Mouse (Mus musculus) 3T3-L1 (cell line): ENCODE data around the gene Clic1.
"Not testable (repeated sequence)": the region's sequence is repeated elsewhere in the genome, so short reads cannot be mapped to it uniquely, and the experiment has no call there.

Experiments used
- DNase-seq: peaks from one replicate; pipeline ENCODE4 v3.0.0-alpha.2; 2015; ENCODE audit warnings: low read depth, low spot score

The Clic1 gene

GRCm38 (mm10) chr17:35049561-35050016, at the start of gene Clic1:
Clic1 (plus strand) TSS chr17:35049966.
- DNase-seq = peak; percentile 85

DNA sequence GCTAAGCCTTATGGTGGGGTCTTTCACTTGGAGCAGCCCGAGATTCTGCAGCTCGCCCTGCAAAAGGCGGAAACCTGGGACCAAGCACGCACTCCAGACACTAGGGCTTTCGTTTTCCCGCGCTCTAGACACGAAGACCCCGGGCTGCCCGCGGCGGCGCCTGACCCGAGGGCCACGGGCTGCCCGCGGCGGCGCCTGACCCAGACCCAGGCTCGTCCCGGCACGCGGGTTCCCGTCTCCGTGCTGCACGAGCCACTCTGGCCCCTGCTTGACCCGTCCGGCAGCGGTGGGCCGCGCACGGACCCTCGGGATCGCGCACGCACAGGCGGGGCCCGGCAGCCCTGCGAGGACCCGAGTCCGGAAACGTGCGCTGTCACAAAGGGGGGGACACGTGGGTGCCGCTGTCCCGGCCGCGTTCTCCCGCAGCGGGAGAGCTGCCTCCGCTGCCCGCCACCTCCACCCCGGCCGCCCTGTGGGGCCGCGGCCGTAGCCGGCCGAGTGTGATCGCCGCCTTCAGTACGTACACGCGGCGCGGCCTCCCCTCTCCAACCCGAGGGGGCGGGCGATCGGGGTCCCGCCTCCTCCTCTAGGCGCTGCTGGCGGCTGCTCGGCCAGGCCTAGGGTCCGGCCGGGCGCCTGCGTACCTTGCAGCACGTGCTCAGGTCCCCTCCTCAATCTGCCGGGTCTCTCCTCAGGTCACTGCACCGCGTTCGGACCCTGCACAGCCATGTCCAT, 48.9 kb upstream of the Clic1 start, which contains the start of gene Vars:
TSS of gene Vars (plus strand) at position 271 of the 735 bp plus-strand sequence.
- DNase-seq = peak; percentile 86

DNA sequence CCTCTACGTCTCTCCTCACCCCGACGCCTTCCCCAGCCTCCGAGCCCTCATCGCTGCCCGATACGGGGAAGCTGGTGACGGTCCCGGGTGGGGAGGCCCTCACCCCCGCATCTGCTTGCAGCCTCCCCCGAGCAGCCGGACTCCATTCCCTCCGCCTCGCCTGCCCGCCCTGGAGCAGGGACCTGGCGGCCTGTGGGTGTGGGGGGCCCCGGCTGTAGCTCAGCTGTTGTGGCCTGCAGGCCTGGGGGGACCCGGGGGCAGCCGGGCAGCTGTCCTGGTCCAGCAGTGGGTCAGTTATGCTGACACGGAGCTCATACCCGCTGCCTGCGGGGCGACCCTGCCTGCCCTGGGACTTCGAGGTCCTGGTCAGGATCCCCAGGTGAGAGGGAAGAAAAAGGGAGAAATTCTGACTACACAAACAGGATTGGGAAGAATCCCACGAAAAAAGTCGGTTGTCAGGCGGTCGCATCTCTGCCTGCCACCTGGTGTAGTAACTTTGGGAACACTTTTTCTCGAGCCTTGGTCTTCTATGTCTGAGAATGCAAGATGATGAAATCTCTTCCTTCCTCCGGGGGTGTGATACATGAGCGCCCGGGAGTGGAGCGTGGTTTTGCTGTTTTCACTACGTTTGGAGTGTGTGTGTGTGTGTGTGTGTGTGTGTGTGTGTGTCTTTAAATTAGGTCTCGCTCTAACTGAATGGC, 48.2 kb upstream of the Clic1 start:
- DNase-seq = peak; percentile 71

DNA sequence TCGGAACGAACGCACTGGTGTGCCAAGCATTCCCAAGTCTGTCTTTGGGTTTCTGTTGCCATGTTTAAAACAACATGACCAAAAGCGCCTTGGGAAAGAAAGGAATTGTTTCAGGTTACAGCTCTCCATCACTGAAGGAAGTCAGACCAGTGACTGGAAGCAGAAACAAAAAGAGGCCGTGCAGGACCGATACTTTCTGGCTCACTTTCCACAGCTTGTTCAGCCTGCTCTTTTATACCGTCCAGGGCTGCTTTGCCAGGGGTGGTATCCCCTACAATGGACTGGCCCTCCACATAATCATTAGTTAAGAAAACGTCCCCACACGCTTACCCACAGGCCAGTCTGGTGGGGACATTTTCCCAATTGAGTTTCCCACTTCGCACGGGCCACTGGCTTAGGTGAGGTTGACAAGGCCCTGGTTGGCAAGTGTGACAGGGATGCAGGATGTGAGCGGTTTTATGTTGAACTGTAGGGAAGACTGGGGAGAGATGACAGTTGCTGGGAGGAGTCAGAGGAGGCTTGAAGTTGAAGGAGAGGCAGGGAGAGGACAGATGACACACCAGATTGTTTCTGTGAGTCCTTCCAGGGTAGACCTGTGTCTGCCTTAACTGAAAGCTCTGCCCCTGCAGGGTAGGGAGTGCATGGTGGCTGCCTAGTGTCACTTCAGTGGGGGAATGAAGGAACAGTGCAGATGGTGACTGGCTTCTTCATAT, 47.5 kb upstream of the Clic1 start:
- peak; percentile 72 for DNase-seq

GRCm38 (mm10) chr17:35003022-35003838, 46.5 kb upstream of the Clic1 start:
- no peak for DNase-seq

DNA sequence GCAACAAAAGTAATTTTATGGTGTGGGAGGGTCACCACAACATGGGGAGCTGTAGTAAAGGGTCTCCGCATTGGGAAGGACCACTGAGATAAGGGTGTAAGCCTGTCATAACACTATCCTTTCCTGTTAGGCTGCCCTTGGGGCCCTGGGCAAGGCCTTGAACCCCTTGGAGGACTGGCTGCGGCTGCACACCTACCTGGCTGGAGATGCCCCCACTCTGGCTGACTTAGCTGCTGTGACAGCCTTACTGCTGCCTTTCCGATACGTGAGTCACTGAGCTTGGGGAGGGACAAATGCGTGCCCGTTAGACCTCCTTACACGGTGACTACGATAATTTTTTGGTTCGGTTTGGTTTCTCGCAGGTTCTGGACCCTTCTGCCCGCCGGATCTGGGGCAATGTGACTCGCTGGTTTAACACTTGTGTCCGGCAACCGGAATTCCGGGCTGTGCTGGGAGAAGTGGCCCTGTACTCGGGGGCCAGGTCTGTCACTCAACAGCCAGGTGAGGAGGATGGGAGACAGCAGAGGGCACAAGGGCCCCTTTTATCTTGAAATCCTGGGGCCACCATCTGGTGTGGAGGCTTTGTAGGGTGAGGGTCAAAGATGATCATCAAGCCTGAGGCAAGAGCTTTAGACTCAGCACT, 45.6 kb upstream of the Clic1 start:
- DNase-seq = no peak

DNA sequence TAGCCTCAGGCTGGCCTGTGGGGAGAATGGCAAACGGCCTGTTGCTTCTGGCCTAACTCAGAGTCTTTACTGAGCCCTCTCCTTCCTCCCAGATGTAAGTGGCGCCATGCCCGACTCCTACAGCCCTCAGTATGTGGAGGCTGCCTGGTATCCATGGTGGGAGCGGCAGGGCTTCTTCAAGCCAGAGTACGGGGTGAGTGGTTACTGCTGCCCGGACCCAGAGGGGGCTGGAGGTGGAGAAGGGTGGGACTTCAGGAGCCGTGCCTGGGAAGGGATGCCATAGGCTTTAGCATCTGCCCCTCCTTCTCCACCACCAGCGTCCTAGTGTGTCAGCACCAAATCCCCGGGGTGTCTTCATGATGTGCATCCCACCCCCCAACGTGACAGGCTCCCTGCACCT, 44.6 kb upstream of the Clic1 start:
- DNase-seq = no peak

DNA sequence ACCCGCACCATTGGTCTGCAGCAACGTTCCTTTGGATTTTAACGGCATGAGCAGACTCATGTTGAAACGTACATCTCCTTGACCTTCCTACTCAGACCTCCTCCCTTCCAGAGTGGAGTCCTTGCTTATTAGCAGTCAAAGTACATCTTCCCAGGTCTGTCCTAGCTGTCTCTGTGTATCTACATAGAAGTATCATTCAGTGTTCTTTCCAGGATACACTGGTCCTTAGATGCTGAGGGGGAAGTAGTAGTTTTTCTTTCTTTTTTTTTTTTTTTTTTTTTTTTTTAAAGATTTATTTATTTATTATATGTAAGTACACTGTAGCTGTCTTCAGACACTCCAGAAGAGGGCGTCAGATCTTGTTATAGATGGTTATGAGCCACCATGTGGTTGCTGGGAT, 43.9 kb upstream of the Clic1 start:
- DNase-seq = not testable (repeated sequence)

- DNase-seq = no peak
Observed at GRCm38 (mm10) chr17:35007387-35007991, 42.3 kb upstream of the Clic1 start.

DNA sequence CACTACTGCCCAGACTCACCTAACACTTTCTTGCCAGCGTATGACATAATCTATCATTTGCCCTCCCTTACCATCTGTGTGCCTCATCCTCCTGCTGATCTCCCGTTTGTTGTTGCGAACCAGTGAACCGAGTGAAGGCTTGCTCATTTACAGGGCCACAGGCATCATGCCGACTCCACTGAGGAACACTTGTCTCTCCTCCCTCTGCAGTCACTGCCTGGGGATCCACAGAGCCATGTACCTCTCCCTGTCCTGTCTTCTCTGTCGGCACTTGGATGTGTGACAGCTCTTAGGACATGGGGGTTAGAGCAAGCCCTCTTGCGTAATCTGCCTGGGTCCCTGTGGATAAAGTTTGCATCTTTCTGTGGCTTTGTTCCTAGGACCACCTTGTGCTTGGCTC, 40.2 kb upstream of the Clic1 start:
- DNase-seq = no peak

DNA sequence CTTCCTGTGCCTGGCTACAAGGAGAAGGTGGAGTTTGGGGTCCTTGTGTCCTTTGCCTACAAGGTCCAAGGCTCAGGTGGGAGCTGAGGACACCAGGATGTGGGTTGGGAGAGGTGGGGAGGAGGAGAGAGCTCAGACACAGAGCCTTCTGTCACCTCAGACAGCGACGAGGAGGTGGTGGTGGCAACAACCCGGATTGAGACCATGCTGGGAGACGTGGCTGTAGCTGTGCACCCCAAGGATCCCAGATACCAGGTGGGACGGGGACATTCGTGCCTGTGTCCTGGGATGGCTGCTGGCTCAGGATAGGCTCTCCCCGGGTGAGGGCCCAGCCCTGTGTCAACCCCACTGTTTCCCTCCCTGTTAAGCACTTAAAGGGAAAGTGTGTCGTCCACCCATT, 38.3 kb upstream of the Clic1 start:
- no peak for DNase-seq

DNA sequence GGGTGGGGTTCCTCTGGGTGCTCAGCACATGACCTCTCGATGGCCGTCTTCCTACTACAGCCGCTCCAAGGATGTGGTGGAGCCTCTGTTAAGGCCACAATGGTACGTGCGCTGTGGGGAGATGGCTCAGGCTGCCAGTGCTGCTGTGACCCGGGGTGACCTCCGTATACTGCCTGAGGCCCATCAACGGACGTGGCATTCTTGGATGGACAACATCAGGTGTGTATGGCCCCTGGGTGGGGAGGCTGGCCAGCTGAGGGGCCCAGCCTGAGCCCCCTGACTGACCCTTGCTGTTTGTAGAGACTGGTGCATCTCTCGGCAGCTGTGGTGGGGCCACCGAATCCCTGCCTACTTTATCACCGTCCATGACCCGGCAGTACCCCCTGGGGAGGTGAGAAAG, 37.3 kb upstream of the Clic1 start:
- no peak for DNase-seq

GRCm38 (mm10) chr17:35013221-35013620, 36.5 kb upstream of the Clic1 start:
- no peak for DNase-seq

GRCm38 (mm10) chr17:35015296-35015695, 34.5 kb upstream of the Clic1 start:
- DNase-seq = no peak

GRCm38 (mm10) chr17:35016376-35016775, 33.4 kb upstream of the Clic1 start, which contains the start of gene Vwa7:
Vwa7 (plus strand) TSS chr17:35016579.
- peak; percentile 63 for DNase-seq

DNA sequence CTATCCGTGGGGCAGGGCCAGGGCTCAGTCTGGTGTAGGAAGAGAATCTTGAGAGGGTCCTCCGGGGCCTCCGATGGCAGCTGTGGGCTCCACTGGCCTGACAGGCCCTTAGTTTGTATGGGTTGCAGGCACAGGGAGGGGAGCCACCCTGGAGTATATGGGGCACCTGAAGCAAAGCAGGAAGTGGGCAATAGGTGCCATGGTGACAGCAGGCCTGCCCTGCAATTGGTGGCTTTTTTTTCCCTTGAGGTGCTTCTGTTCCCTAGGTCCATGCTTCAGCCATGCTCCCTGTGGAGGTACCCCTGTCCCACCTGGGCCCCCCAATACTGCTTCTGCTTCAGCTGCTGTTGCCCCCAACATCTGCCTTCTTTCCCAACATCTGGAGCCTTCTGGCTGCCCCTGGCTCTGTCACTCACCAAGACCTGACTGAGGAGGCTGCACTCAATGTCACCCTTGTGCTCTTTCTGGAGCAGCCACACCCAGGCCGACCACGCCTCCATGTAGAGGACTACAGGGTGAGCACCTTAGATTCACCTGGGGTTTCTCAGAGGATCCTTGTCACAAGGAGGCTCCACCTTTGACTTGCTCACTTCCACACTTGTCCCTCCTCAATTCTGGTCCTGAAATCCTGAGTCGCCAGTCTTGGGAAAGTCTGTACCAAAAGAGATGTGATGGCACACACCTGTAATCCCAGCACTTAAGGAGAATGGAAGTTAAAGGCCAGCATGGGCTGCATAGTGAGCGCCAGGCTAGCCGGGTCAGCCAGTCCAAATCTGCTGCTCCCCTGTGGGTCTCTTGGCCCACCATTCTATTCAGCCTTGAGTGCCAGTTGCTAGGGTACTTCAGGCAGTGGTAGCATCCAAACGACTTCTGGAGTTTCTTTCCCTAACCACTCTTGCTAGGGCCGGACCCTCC, 32.7 kb upstream of the Clic1 start:
- DNase-seq = no peak

- no peak for DNase-seq
Observed at GRCm38 (mm10) chr17:35017706-35018030, 32.1 kb upstream of the Clic1 start.

GRCm38 (mm10) chr17:35018171-35018570, 31.6 kb upstream of the Clic1 start:
- DNase-seq = no peak

DNA sequence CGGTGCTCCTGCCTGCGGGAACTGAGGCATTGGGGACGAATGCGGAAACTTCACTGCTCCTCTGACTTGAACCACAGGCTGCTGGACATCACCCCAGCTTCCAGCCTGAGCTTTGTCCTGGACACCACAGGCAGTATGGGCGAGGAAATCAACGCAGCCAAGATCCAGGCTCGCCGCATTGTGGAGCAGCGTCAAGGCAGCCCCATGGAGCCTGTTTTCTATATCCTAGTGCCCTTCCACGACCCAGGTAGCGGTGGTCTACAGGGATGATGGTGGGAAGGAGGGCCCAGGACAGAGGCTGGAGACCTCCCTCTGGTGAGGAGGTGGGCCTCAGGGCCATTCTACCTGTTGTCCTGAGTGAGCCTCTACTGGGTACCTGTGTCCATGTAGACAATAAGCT, 29.9 kb upstream of the Clic1 start:
- DNase-seq = no peak

DNA sequence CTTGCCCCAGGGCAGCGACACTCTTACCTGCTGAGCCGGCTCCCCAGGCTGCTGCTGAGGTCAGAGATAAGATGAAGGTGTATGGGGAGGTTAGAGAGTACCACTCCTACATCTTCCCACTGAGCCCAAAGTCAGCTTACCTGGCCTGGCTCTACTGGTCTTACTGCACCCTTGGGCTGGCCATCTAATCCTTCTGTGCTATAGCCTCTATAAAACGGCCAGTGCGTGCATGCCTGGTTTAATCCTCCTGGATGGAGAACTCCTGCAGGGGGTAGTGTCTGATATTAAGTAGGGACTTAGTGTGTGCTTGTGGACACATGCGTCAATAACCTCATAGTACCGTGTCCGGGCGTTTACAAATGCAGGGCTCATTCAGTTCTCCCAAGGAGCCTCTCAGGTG, 29.2 kb upstream of the Clic1 start:
- DNase-seq = no peak
